Mouse (Mus musculus) midbrain, embryonic 12.5 days (tissue): ENCODE results near the gene Psmd1. TPM values are rescaled to one million over a fixed set of nuclear protein-coding genes. Genes with fewer than 3 reads are reported as not detected.
"Not testable (repeated sequence)": the region's sequence is repeated elsewhere in the genome, so short reads cannot be mapped to it uniquely, and the experiment has no call there.

ENCODE experiments used
- ATAC-seq: fragments of 200-750 bp; cut with Nextera tagmentation; 2 replicates; pipeline ENCODE4 v1.8.0; 2017; ENCODE audit warnings: low read depth, moderate TSS enrichment, moderate library complexity; ENCODE audit not compliant: low FRiP score
- H3K27ac ChIP-seq: fragments of 300-500 bp; sonication (generic); replicated peaks from 2 replicates; pipeline ENCODE4 v1.5.1; 2016; ENCODE audit warnings: mild to moderate bottlenecking
- H3K27me3 ChIP-seq: fragments of 300-500 bp; sonication (generic); 2 replicates; pipeline ENCODE4 v1.6.1; 2016; ENCODE audit warnings: mild to moderate bottlenecking
- H3K36me3 ChIP-seq: fragments of 300-500 bp; sonication (generic); 2 replicates; pipeline ENCODE4 v1.6.1; 2016
- H3K4me1 ChIP-seq: fragments of 300-500 bp; sonication (generic); 2 replicates; pipeline ENCODE4 v1.6.1; 2016
- H3K4me2 ChIP-seq: fragments of 300-500 bp; sonication (generic); replicated peaks from 2 replicates; pipeline ENCODE4 v1.6.1; 2016; ENCODE audit warnings: mild to moderate bottlenecking, moderate library complexity
- H3K4me3 ChIP-seq: fragments of 300-500 bp; sonication (generic); 2 replicates; pipeline ENCODE4 v1.5.1; 2016; ENCODE audit warnings: mild to moderate bottlenecking
- H3K9ac ChIP-seq: fragments of 300-500 bp; sonication (generic); replicated peaks from 2 replicates; pipeline ENCODE4 v1.6.1; 2016; ENCODE audit warnings: mild to moderate bottlenecking, moderate library complexity
- H3K9me3 ChIP-seq: fragments of 300-500 bp; sonication (generic); 2 replicates; pipeline ENCODE4 v1.6.1; 2016; ENCODE audit warnings: mild to moderate bottlenecking
- WGBS: fragments of 180-500 bp; shearing (Covaris S2); methylation state at CpG from one replicate; pipeline ENCODE4 v1.1.7; 2016; 5-methylcytosine and 5-hydroxymethylcytosine counted together
- polyA plus RNA-seq: library from polyadenylated mRNA; unstranded; fragments of >200 nt; fragmentation: Nextera tagmentation; extraction: Ambion mirVana; gene quantifications from 2 replicates; pipeline ENCODE4 v1.2.1, GENCODE M21; 2016

Gene Psmd1
- polyA plus RNA-seq = 195 and 207 TPM in 2 replicates

GRCm38 (mm10) chr1:86064271-86064991, at the start of gene Psmd1:
Gene Psmd1 (plus strand): TSS chr1:86064387.
- Histone ChIP-seq H3K4me3 (peak within 1 kb of the TSS; percentile 97), H3K27ac (peak within 1 kb of the TSS; percentile 79), H3K4me2 (peak within 1 kb of the TSS; percentile 96), H3K36me3 (no peaks in the 10 kb centered on the region), H3K9ac (peak within 1 kb of the TSS; percentile 97), H3K4me1 (peaks cover 13% of the 10 kb centered on the region), H3K9me3 (no peaks in the 10 kb centered on the region), H3K27me3 (no peaks in the 10 kb centered on the region)
- 0% methylated on average over 47 of the region's 47 CpGs for WGBS
- peak; percentile 95 for ATAC-seq

- H3K9me3 ChIP-seq, ATAC-seq, H3K27ac ChIP-seq, H3K9ac ChIP-seq, H3K4me3 ChIP-seq, H3K36me3 ChIP-seq, H3K4me2 ChIP-seq, H3K4me1 ChIP-seq: not testable (repeated sequence)
- 94% methylated on average over 9 of the region's 9 CpGs for WGBS
- H3K27me3 ChIP-seq = peaks cover 40% of the 10 kb centered on the region
Observed at GRCm38 (mm10) chr1:86015758-86016157, 48.4 kb upstream of the Psmd1 start.

- Histone ChIP-seq H3K36me3 (no peaks in the 10 kb centered on the region), H3K9me3 (no peaks in the 10 kb centered on the region), H3K9ac (no peak within 1 kb of the TSS), H3K4me3 (no peak within 1 kb of the TSS), H3K4me1 (peaks cover 9% of the 10 kb centered on the region; the same call in 1 of the 2 replicates), H3K27me3 (peaks cover 40% of the 10 kb centered on the region), H3K27ac (no peak within 1 kb of the TSS), H3K4me2 (no peak within 1 kb of the TSS)
- 95% methylated on average over 8 of the region's 8 CpGs for WGBS
- ATAC-seq = no peak
Observed at GRCm38 (mm10) chr1:86016516-86016915, 47.7 kb upstream of the Psmd1 start, which contains the start of gene Spata3. Gene Spata3 (plus strand): TSS chr1:86016816.

GRCm38 (mm10) chr1:86018235-86019055, 45.7 kb upstream of the Psmd1 start:
- H3K4me1 ChIP-seq = peaks cover 9% of the 10 kb centered on the region; the same call in 1 of the 2 replicates
- H3K27me3 ChIP-seq = peaks cover 40% of the 10 kb centered on the region
- peak overlapping the region; percentile 53 for H3K4me3 ChIP-seq
- peak; percentile 83 for ATAC-seq
- no peaks in the 10 kb centered on the region for H3K36me3 ChIP-seq
- no peak overlapping the region for H3K27ac ChIP-seq
- WGBS = 3% methylated on average over 60 of the region's 60 CpGs
- no peaks in the 10 kb centered on the region for H3K9me3 ChIP-seq
- peak overlapping the region; percentile 91 for H3K4me2 ChIP-seq
- H3K9ac ChIP-seq = peak overlapping the region; percentile 59

GRCm38 (mm10) chr1:86021365-86021989, 42.7 kb upstream of the Psmd1 start:
- WGBS = 73% methylated on average over 11 of the region's 11 CpGs
- H3K27me3 ChIP-seq = peaks cover 35% of the 10 kb centered on the region
- ATAC-seq = no peak

GRCm38 (mm10) chr1:86032273-86032987, 31.8 kb upstream of the Psmd1 start:
- no peak overlapping the region for H3K4me2 ChIP-seq
- 0 out of 2 replicates have a peak overlapping the region, but pooled peaks have one; percentile 46 for H3K27ac ChIP-seq
- H3K9me3 ChIP-seq = no peaks in the 10 kb centered on the region
- H3K4me1 ChIP-seq = peaks cover 8% of the 10 kb centered on the region; the same call in 1 of the 2 replicates
- H3K4me3 ChIP-seq = no peak overlapping the region
- no peak overlapping the region for H3K9ac ChIP-seq
- H3K36me3 ChIP-seq = no peaks in the 10 kb centered on the region
- H3K27me3 ChIP-seq = no peaks in the 10 kb centered on the region
- no peak for ATAC-seq
- WGBS = 9% methylated on average over 11 of the region's 11 CpGs

More at GRCm38 (mm10) chr1:86021365-86021989, 42.7 kb upstream of the Psmd1 start:
- H3K4me1 ChIP-seq = peaks cover 9% of the 10 kb centered on the region; the same call in 1 of the 2 replicates
- no peak overlapping the region for H3K9ac ChIP-seq
- H3K27ac ChIP-seq = no peak overlapping the region
- H3K9me3 ChIP-seq = no peaks in the 10 kb centered on the region
- H3K36me3 ChIP-seq = no peaks in the 10 kb centered on the region
- no peak overlapping the region for H3K4me2 ChIP-seq
- H3K4me3 ChIP-seq = no peak overlapping the region

GRCm38 (mm10) chr1:86038191-86038951, 25.8 kb upstream of the Psmd1 start:
- no peak for ATAC-seq
- no peak overlapping the region for H3K9ac ChIP-seq
- H3K4me3 ChIP-seq = no peak overlapping the region
- 86% methylated on average over 3 of the region's 3 CpGs for WGBS
- peaks cover 7% of the 10 kb centered on the region; the same call in 1 of the 2 replicates for H3K9me3 ChIP-seq
- no peak overlapping the region for H3K27ac ChIP-seq
- H3K4me1 ChIP-seq = no peaks in the 10 kb centered on the region
- no peak overlapping the region for H3K4me2 ChIP-seq
- peaks cover 4% of the 10 kb centered on the region; the same call in 1 of the 2 replicates for H3K27me3 ChIP-seq
- no peaks in the 10 kb centered on the region for H3K36me3 ChIP-seq

GRCm38 (mm10) chr1:86040131-86040530, 24.1 kb upstream of the Psmd1 start:
- Histone ChIP-seq H3K36me3 (no peaks in the 10 kb centered on the region), H3K27ac (no peak overlapping the region), H3K4me2 (no peak overlapping the region), H3K4me1 (no peaks in the 10 kb centered on the region), H3K4me3 (no peak overlapping the region), H3K9ac (no peak overlapping the region), H3K27me3 (peaks cover 22% of the 10 kb centered on the region), H3K9me3 (peaks cover 7% of the 10 kb centered on the region; the same call in 1 of the 2 replicates)
- WGBS = 60% methylated on average over 4 of the region's 4 CpGs
- no peak for ATAC-seq

GRCm38 (mm10) chr1:86040817-86041216, 23.4 kb upstream of the Psmd1 start:
- no peak for ATAC-seq
- Histone ChIP-seq H3K36me3 (no peaks in the 10 kb centered on the region), H3K4me1 (0 out of 2 replicates have a peak, but pooled peaks cover 3% of the 10 kb centered on the region), H3K4me2 (no peak overlapping the region), H3K9me3 (peaks cover 7% of the 10 kb centered on the region; the same call in 1 of the 2 replicates), H3K4me3 (no peak overlapping the region), H3K27ac (no peak overlapping the region), H3K9ac (no peak overlapping the region), H3K27me3 (peaks cover 27% of the 10 kb centered on the region)
- WGBS = 85% methylated on average over 3 of the region's 3 CpGs

GRCm38 (mm10) chr1:86045056-86045455, 19.1 kb upstream of the Psmd1 start:
- Histone ChIP-seq H3K27ac (no peak overlapping the region), H3K36me3 (no peaks in the 10 kb centered on the region), H3K9me3 (peaks cover 7% of the 10 kb centered on the region; the same call in 1 of the 2 replicates), H3K27me3 (peaks cover 61% of the 10 kb centered on the region), H3K4me1 (peaks cover 11% of the 10 kb centered on the region), H3K9ac (no peak overlapping the region), H3K4me2 (no peak overlapping the region), H3K4me3 (no peak overlapping the region)
- ATAC-seq = no peak
- WGBS = 47% methylated on average over 4 of the region's 4 CpGs
